Mouse (Mus musculus): ENCODE measurements around the gene Klhl22. TPM values are rescaled to one million over a fixed set of nuclear protein-coding genes. Genes with fewer than 3 reads are reported as not detected.

The Klhl22 gene
- polyA plus RNA-seq, 1 experiment = 42.0 TPM

DNA sequence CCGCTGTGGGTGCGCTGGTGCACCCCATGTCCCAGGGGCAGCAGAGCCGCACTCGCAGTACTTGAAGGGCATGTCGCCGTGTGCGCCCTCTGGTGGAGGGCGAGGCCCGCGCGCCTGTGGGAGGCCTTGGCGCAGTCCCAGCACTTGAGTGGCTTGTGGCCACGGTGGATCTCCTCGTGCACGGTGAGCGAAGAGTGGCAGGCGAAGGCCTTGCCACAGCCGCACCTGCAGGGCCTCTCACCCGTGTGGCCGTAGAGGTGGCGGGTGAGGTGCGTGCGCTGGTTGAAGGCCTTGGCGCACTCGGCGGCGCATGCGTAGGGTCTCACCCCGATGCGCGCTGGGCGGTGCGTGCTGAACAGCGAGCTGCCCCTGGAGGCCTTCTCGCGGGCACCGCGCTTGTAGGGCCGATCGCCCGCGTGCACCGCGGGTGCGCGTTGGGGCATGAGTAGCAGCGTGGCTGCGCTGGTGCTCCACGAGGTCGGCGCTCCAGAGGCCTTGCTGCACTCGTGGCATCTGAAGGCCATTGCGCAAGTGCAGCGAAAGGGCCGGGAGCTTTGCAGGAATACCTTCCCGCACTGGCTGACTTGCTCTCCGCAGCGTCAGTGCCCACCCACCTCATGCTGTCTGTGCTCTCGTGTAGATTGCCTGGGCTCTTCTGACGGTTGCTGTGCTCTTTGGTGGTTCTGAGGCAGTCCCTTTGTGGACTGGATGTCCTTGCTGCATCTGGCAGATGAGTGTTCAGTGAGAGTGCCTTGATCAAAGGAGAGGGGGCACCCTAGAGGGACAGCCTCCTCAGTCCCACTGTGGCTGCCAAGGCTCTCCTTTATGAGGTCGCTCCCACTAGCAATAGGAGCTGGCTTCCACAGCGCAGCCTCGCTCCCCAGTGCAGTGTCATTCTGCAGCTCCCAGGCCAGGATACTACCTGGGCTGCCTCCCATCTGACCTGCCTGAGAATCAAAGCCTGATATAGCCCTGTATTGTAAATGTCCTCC is 56.3 kb downstream of the Klhl22 start:
- DNase-seq = peak; percentile 77
- 4% methylated on average over 63 of the region's 63 CpGs for WGBS
- Histone ChIP-seq H3K4me1 (ENCODE audit: control insufficient read depth, insufficient read depth, low read length) (peaks cover 3% of the 10 kb centered on the region; the same call in 1 of the 2 replicates), H3K4me3 (replicated peaks; ENCODE audit: extremely low read depth, low read depth, low read length) (peak overlapping the region; percentile 45)
- TF ChIP-seq POLR2A (IDR thresholded peaks at IDR 0.05; ENCODE audit: borderline replicate concordance, extremely low read depth, low read depth, low read length) = no peak
- TF ChIP-seq CTCF (IDR thresholded peaks at IDR 0.05; ENCODE audit: insufficient read depth, low read length) = peak; percentile 77

DNA sequence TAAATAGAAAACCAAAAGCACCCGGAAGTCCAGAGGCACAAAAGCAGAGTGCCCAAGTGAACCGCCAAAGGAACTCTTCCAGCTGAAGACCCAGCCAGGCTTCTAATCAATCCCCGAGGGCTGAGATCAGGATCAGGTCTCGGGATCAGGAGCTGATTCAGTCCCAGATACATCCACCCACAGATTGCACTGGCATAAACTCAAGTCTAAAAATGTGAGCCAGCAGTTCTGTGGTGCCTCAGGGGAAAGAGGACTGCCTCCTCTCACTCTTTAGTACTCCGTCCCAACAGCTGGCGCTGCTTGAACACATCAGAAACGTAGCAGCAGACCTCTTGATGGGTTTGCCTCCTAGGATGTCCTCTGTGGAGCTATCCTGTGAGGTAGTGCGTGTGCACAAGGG is 57.1 kb downstream of the Klhl22 start:
- TF ChIP-seq CTCF (IDR thresholded peaks at IDR 0.05; ENCODE audit: insufficient read depth, low read length) (no peak), POLR2A (IDR thresholded peaks at IDR 0.05; ENCODE audit: borderline replicate concordance, extremely low read depth, low read depth, low read length) (no peak)
- WGBS = 78% methylated on average over 8 of the region's 8 CpGs
- H3K4me3 ChIP-seq (replicated peaks; ENCODE audit: extremely low read depth, low read depth, low read length) = no peak overlapping the region
- DNase-seq = no peak
- peaks cover 3% of the 10 kb centered on the region; the same call in 1 of the 2 replicates for H3K4me1 ChIP-seq (ENCODE audit: control insufficient read depth, insufficient read depth, low read length)

DNA sequence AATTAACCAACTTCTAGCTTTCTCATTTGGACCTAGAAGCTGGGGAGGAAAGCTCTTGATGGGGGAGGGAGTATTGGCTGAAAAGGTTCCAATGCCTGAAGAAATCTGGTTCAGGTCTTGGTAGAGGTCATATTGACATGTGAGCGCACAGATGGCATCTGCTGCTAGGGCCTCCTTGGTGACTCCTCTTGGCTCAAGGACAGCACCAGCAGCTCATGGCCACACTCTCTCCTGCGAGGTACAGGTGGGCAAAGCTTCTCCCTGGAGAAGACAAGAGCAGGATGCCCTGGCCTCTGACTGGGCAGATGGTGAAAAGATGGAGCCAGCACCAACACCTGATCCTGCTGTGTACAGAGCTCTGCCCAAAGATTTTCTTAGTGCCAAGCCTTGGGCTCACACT is 67.1 kb downstream of the Klhl22 start:
- 81% methylated on average over 2 of the region's 2 CpGs for WGBS
- no peak for DNase-seq
- TF ChIP-seq POLR2A (IDR thresholded peaks at IDR 0.05; ENCODE audit: borderline replicate concordance, extremely low read depth, low read depth, low read length) = no peak
- TF ChIP-seq CTCF (IDR thresholded peaks at IDR 0.05; ENCODE audit: insufficient read depth, low read length) = no peak
- Histone ChIP-seq H3K4me3 (replicated peaks; ENCODE audit: extremely low read depth, low read depth, low read length) (no peak overlapping the region), H3K4me1 (ENCODE audit: control insufficient read depth, insufficient read depth, low read length) (no peaks in the 10 kb centered on the region)

DNA sequence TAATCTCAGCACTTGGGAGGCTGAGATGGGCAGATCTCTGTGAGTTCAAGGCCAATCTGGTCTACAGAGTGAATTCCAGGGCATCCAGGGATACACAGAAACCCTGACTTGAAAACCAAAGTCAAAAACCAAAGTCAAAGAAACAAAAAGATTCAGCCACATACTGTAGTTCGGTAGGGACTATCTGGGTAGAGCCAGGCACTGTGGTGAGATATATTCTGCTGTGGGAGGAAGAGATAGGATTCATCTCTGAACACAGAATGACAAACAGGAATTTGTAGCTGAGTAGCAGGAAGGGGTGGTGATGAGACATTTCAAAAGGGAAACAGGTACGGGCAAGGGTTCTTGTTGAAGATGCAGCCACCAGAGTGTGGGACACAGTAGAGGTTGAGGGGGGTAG is 68.8 kb downstream of the Klhl22 start:
- Histone ChIP-seq H3K4me1 (ENCODE audit: control insufficient read depth, insufficient read depth, low read length) (no peaks in the 10 kb centered on the region), H3K4me3 (replicated peaks; ENCODE audit: extremely low read depth, low read depth, low read length) (no peak overlapping the region)
- no peak for TF ChIP-seq CTCF (IDR thresholded peaks at IDR 0.05; ENCODE audit: insufficient read depth, low read length)
- DNase-seq = no peak
- 80% methylated on average over 2 of the region's 2 CpGs for WGBS

DNA sequence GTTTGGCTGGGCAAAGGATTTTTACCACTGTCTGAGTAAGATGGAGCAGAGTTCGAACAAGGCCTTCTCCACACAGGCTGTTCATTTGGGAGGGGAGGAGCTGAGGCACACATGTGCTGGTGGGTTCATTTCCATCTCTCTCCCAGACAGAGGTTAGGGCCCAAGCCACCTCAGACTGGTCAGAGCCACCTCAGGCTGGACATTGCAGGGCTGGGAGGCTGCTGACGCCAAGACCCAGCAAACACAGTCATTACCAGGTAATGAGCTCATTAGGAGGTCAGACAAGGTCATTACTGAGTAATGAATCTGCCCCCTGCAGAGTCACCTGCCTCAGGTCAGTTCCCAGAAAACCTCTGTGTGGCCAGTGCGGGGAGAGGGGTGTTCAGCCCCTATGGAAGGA is 69.4 kb downstream of the Klhl22 start:
- no peak for DNase-seq
- 78% methylated on average over 3 of the region's 3 CpGs for WGBS
- Histone ChIP-seq H3K4me3 (replicated peaks; ENCODE audit: extremely low read depth, low read depth, low read length) (no peak overlapping the region), H3K4me1 (ENCODE audit: control insufficient read depth, insufficient read depth, low read length) (no peaks in the 10 kb centered on the region)
- no peak for TF ChIP-seq CTCF (IDR thresholded peaks at IDR 0.05; ENCODE audit: insufficient read depth, low read length)
- TF ChIP-seq POLR2A (IDR thresholded peaks at IDR 0.05; ENCODE audit: borderline replicate concordance, extremely low read depth, low read depth, low read length) = no peak

DNA sequence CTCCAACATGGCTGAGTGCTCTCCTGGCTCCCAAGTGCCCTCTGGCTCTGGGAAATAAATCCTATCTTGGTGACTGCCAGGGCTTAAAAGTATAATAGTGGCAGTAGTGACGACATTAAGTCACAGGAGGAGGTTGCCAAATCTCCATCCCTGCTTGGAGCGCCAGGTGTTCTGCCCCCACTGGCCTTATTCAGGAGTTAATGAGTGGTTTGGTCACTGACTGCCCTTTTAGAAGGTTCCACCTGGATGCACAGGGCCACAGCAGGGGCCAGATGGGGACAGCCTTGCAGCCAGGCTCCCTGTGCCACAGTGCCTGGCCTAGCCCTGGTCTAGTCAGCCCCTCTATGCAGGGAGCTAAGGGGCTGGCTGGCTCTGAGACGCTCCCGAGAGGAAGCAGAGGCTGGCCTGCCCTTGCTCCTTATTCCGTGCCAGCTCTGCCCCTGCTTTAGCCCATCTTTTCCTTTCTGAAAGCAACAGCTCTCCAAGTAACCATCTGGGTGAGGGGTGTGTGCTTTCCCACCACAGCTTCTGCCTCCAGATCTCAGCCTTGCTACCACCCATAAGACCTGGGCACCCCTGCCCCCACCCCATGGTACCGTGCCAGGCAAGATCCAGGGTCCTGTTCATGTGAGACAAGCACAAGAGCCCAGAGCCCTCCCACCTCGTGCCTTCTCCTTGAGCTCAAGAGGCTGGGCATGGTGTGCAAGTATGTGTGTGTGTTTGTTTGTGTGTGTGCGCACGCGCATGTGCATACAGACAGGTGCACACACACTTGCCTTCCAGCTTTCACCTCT is 71.2 kb downstream of the Klhl22 start:
- TF ChIP-seq CTCF (IDR thresholded peaks at IDR 0.05; ENCODE audit: insufficient read depth, low read length) = no peak
- no peak for TF ChIP-seq POLR2A (IDR thresholded peaks at IDR 0.05; ENCODE audit: borderline replicate concordance, extremely low read depth, low read depth, low read length)
- no peak for DNase-seq
- no peaks in the 10 kb centered on the region for H3K4me1 ChIP-seq (ENCODE audit: control insufficient read depth, insufficient read depth, low read length)
- 69% methylated on average over 10 of the region's 10 CpGs for WGBS
- no peak overlapping the region for H3K4me3 ChIP-seq (replicated peaks; ENCODE audit: extremely low read depth, low read depth, low read length)

DNA sequence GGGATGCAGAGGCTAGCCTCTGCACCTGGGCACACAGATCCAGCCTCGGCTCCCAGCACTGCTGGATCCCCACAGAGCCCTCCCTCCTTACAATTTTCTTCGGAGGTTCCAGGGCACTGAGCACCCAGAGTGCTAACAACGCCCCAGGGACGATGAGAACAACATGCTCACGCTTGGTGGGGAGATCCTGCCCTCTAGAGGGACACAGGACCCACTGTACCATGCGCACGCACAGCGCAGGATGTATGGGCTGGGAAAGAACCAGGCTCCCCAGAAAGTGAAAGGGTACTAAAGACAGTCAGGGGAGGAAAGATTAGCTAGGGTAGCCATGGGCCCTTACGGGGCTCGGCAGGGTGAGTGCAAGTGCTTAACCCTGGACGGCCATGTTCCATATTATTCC is 72.4 kb downstream of the Klhl22 start:
- TF ChIP-seq POLR2A (IDR thresholded peaks at IDR 0.05; ENCODE audit: borderline replicate concordance, extremely low read depth, low read depth, low read length) (no peak), CTCF (IDR thresholded peaks at IDR 0.05; ENCODE audit: insufficient read depth, low read length) (no peak)
- 20% methylated on average over 11 of the region's 11 CpGs for WGBS
- Histone ChIP-seq H3K4me3 (replicated peaks; ENCODE audit: extremely low read depth, low read depth, low read length) (no peak overlapping the region), H3K4me1 (ENCODE audit: control insufficient read depth, insufficient read depth, low read length) (no peaks in the 10 kb centered on the region)
- no peak for DNase-seq

DNA sequence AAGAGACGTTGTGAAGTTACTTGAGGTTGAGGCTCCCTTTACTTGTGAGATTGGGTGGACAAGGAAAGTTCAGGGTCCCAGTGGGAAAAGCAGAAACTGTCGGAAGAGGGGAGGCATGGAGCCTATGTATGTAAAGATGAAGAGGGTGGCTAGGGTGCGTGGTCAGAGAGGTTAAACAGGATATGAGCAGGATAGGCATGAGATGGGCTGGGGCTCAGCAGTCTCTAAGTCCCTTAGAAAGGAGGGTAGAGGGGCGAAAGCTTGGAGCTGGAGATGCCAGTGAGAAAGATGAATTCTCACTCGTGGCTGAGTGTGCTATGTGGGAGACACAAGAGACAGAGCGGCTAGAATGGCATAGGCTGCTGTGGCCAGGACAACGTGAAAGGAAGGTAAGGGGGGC is 73.4 kb downstream of the Klhl22 start, which contains the start of gene B830017H08Rik:
Gene B830017H08Rik, plus strand, starts transcription at position 301 of the 400 bp plus-strand sequence.
- Histone ChIP-seq H3K4me3 (replicated peaks; ENCODE audit: extremely low read depth, low read depth, low read length) (no peak within 1 kb of the TSS), H3K4me1 (ENCODE audit: control insufficient read depth, insufficient read depth, low read length) (no peaks in the 10 kb centered on the region)
- WGBS = 31% methylated on average over 7 of the region's 7 CpGs
- no peak for TF ChIP-seq CTCF (IDR thresholded peaks at IDR 0.05; ENCODE audit: insufficient read depth, low read length)
- no peak for TF ChIP-seq POLR2A (IDR thresholded peaks at IDR 0.05; ENCODE audit: borderline replicate concordance, extremely low read depth, low read depth, low read length)
- no peak for DNase-seq

DNA sequence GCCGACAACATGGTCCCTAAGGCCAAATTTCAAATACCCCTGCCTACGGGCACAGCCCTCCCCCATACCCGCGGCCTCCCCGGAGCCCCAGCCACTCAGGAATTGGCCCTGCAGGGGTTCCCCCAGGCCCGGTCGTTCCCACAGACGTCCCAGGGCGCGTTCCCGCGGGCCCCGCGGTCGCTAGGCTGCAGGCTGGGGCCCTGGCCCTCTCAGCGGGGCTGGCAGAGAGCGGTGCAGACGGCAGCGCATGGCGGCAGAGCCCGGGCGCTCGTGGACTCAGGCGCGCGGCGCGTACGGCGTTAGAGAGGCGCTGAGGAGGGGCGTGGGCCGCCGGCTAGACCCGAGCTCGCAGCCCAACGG is 73.9 kb downstream of the Klhl22 start:
- no peak for DNase-seq
- TF ChIP-seq CTCF (IDR thresholded peaks at IDR 0.05; ENCODE audit: insufficient read depth, low read length) (no peak), POLR2A (IDR thresholded peaks at IDR 0.05; ENCODE audit: borderline replicate concordance, extremely low read depth, low read depth, low read length) (no peak)
- H3K4me1 ChIP-seq (ENCODE audit: control insufficient read depth, insufficient read depth, low read length) = no peaks in the 10 kb centered on the region
- H3K4me3 ChIP-seq (replicated peaks; ENCODE audit: extremely low read depth, low read depth, low read length) = no peak overlapping the region
- 2% methylated on average over 37 of the region's 37 CpGs for WGBS

Measured in lung, adult 2 months (tissue).